Mouse (Mus musculus) erythroblast, embryonic 14.5 days (primary cell): Measurements from ENCODE around the gene Tedc1. TPM values are rescaled to one million over a fixed set of nuclear protein-coding genes. Genes with fewer than 3 reads are reported as not detected.
"Not testable (repeated sequence)": the region's sequence is repeated elsewhere in the genome, so short reads cannot be mapped to it uniquely, and the experiment has no call there.

Source experiments
- H3K27me3 ChIP-seq: 2 replicates; pipeline ENCODE4 v1.6.1; 2012; ENCODE audit warnings: inconsistent platforms; ENCODE audit not compliant: control insufficient read depth
- H3K36me3 ChIP-seq: 2 replicates; pipeline ENCODE4 v1.6.1; 2012; ENCODE audit warnings: mild to moderate bottlenecking, inconsistent platforms; ENCODE audit not compliant: control insufficient read depth
- H3K4me1 ChIP-seq: 2 replicates; pipeline ENCODE4 v1.6.1; 2012; ENCODE audit warnings: inconsistent platforms; ENCODE audit not compliant: control insufficient read depth
- H3K4me3 ChIP-seq: replicated peaks from 2 replicates; pipeline ENCODE3; 2012; ENCODE audit warnings: moderate library complexity, mild to moderate bottlenecking, inconsistent platforms
- H3K9me3 ChIP-seq: 2 replicates; pipeline ENCODE4 v1.6.1; 2012; ENCODE audit warnings: low read length, inconsistent platforms, mixed read lengths; ENCODE audit not compliant: control insufficient read depth
- GATA1 ChIP-seq: IDR thresholded peaks from 2 replicates; pipeline ENCODE4 v1.6.1; 2012; ENCODE audit warnings: low read length, inconsistent platforms, mixed read lengths
- TAL1 ChIP-seq: IDR thresholded peaks from 3 replicates; pipeline ENCODE4 v1.6.1; 2012; ENCODE audit warnings: low read length, inconsistent platforms, mixed read lengths
- polyA plus RNA-seq: library from polyadenylated mRNA; stranded (reverse); fragments of >175 nt; gene quantifications from 2 replicates; pipeline ENCODE4 v1.2.3, GENCODE M21; 2012

Gene Tedc1
- polyA plus RNA-seq, 1 experiment, result 2.9 TPM

- H3K27me3 ChIP-seq, result peaks cover 45% of the 10 kb centered on the region
- no peak overlapping the region for H3K4me3 ChIP-seq
- H3K36me3 ChIP-seq, result no peaks in the 10 kb centered on the region
- peaks cover 9% of the 10 kb centered on the region for H3K9me3 ChIP-seq
- peaks cover 6% of the 10 kb centered on the region for H3K4me1 ChIP-seq
- no peak for TF ChIP-seq GATA1
- TF ChIP-seq TAL1, result no peak
Measured at GRCm38 (mm10) chr12:113186326-113187010, 30.2 kb downstream of the Tedc1 start.

- TF ChIP-seq TAL1 (no peak), GATA1 (no peak)
- H3K9me3 ChIP-seq, result peaks cover 9% of the 10 kb centered on the region
- H3K4me3 ChIP-seq, result no peak overlapping the region
- peaks cover 6% of the 10 kb centered on the region for H3K4me1 ChIP-seq
- H3K27me3 ChIP-seq, result peaks cover 45% of the 10 kb centered on the region
- no peaks in the 10 kb centered on the region for H3K36me3 ChIP-seq
Measured at GRCm38 (mm10) chr12:113187011-113187375, 30.8 kb downstream of the Tedc1 start.

- Histone ChIP-seq H3K36me3 (no peaks in the 10 kb centered on the region), H3K9me3 (peaks cover 9% of the 10 kb centered on the region), H3K27me3 (peaks cover 45% of the 10 kb centered on the region), H3K4me1 (peaks cover 6% of the 10 kb centered on the region), H3K4me3 (no peak overlapping the region)
- no peak for TF ChIP-seq TAL1
Measured at GRCm38 (mm10) chr12:113187584-113188295, 31.5 kb downstream of the Tedc1 start.

- no peak overlapping the region for H3K4me3 ChIP-seq
- H3K4me1 ChIP-seq, result peaks cover 6% of the 10 kb centered on the region
- H3K27me3 ChIP-seq, result peaks cover 45% of the 10 kb centered on the region
- H3K9me3 ChIP-seq, result peaks cover 9% of the 10 kb centered on the region
- TF ChIP-seq TAL1 (no peak), GATA1 (no peak)
- H3K36me3 ChIP-seq, result no peaks in the 10 kb centered on the region
Measured at GRCm38 (mm10) chr12:113188349-113189055, 32.3 kb downstream of the Tedc1 start.

- H3K36me3 ChIP-seq, result no peaks in the 10 kb centered on the region
- H3K9me3 ChIP-seq, result peaks cover 8% of the 10 kb centered on the region
- H3K27me3 ChIP-seq, result peaks cover 4% of the 10 kb centered on the region
- no peaks in the 10 kb centered on the region for H3K4me1 ChIP-seq
- TF ChIP-seq GATA1, result no peak
- no peak for TF ChIP-seq TAL1
- no peak overlapping the region for H3K4me3 ChIP-seq
Measured at GRCm38 (mm10) chr12:113193423-113193822, 37.2 kb downstream of the Tedc1 start.

- not testable (repeated sequence) for H3K9me3 ChIP-seq, H3K36me3 ChIP-seq, H3K4me3 ChIP-seq, H3K4me1 ChIP-seq, H3K27me3 ChIP-seq
Measured at GRCm38 (mm10) chr12:113199132-113199531, 42.9 kb downstream of the Tedc1 start.

- Histone ChIP-seq H3K4me3 (no peak overlapping the region), H3K36me3 (no peaks in the 10 kb centered on the region), H3K9me3 (peaks cover 2% of the 10 kb centered on the region; the same call in 1 of the 2 replicates), H3K4me1 (no peaks in the 10 kb centered on the region), H3K27me3 (no peaks in the 10 kb centered on the region)
- no peak for TF ChIP-seq TAL1
Measured at GRCm38 (mm10) chr12:113201301-113201700, 45.1 kb downstream of the Tedc1 start.

GRCm38 (mm10) chr12:113202008-113202407, 45.8 kb downstream of the Tedc1 start:
- H3K4me1 ChIP-seq, result no peaks in the 10 kb centered on the region
- H3K9me3 ChIP-seq, result peaks cover 2% of the 10 kb centered on the region; the same call in 1 of the 2 replicates
- H3K36me3 ChIP-seq, result no peaks in the 10 kb centered on the region
- H3K4me3 ChIP-seq, result no peak overlapping the region
- no peak for TF ChIP-seq TAL1
- no peak for TF ChIP-seq GATA1
- no peaks in the 10 kb centered on the region for H3K27me3 ChIP-seq

GRCm38 (mm10) chr12:113203522-113203921, 47.3 kb downstream of the Tedc1 start:
- H3K27me3 ChIP-seq, result no peaks in the 10 kb centered on the region
- H3K9me3 ChIP-seq, result peaks cover 2% of the 10 kb centered on the region; the same call in 1 of the 2 replicates
- no peak for TF ChIP-seq TAL1

More at GRCm38 (mm10) chr12:113203522-113203921, 47.3 kb downstream of the Tedc1 start:
- no peaks in the 10 kb centered on the region for H3K36me3 ChIP-seq
- H3K4me1 ChIP-seq, result no peaks in the 10 kb centered on the region
- no peak overlapping the region for H3K4me3 ChIP-seq
